Mouse (Mus musculus): ENCODE data around the gene Pmp22.

GRCm38 (mm10) chr11:63090986-63091385 is 37.8 kb upstream of the Pmp22 start:
- TF ChIP-seq CTCF (IDR thresholded peaks at IDR 0.05; ENCODE audit: low read depth, low read length) (no peak), EP300 (IDR thresholded peaks at IDR 0.05; ENCODE audit: insufficient read depth, low read depth, low read length) (no peak), POLR2A (IDR thresholded peaks at IDR 0.05; ENCODE audit: insufficient read depth, low read length) (no peak)
